In genomic region chr12:32757441-32758119, GRCm38 (mm10) we compare ENCODE assay signal across 10 mouse cellular contexts.
DNase-seq lines count a peak whose midpoint lies in the region; ATAC-seq and TF ChIP-seq lines count a peak whose summit lies in the region.
"Had no signal": no experiment of that assay in that cellular context is flagged by ENCODE, and none has a peak within 500 bp of the region (broad histone marks: within the 10 kb centered on the region; RNA-seq: fewer than 3 reads in every experiment).

No protein-coding gene starts in this region.

- no peak overlapping the region for H3K4me3 ChIP-seq in hindbrain, postnatal 0 days (ENCODE audit: low read length)
- H3K4me3 ChIP-seq in hindbrain, embryonic 11.5 days (ENCODE audit: low read depth, low read length), result no peak overlapping the region
- no peak overlapping the region for H3K4me3 ChIP-seq in intestine, embryonic 15.5 days (replicated peaks)
- H3K4me3 ChIP-seq in midbrain, embryonic 15.5 days, result no peak overlapping the region
- H3K4me3 ChIP-seq: myocyte had no signal

- no peaks in the 10 kb centered on the region for H3K27me3 ChIP-seq in hindbrain, postnatal 0 days (ENCODE audit: insufficient read depth, low read length)
- no peaks in the 10 kb centered on the region for H3K27me3 ChIP-seq in hindbrain, embryonic 11.5 days (ENCODE audit: control insufficient read depth, insufficient read depth, low read length)
- no peaks in the 10 kb centered on the region for H3K27me3 ChIP-seq in intestine, embryonic 15.5 days (replicated peaks)
- no peaks in the 10 kb centered on the region for H3K27me3 ChIP-seq in midbrain, embryonic 15.5 days (replicated peaks)

- peak; percentile 70 for DNase-seq in hindbrain, postnatal 0 days (ENCODE audit: low spot score)
- no peak for DNase-seq in hindbrain, embryonic 11.5 days (ENCODE audit: low spot score)
- peak; percentile 90 to 94 for DNase-seq in cerebellum, adult 18-20 months
- DNase-seq in frontal cortex, postnatal 10 days (ENCODE audit: low spot score in 2 of 2), result peak; percentile 21 to 27
- peak; percentile 39 for DNase-seq in lung, postnatal 10 days
- DNase-seq: thymus, postnatal 36 days had no signal

- no peaks in the 10 kb centered on the region for H3K9me3 ChIP-seq in hindbrain, postnatal 0 days (ENCODE audit: low read length)
- H3K9me3 ChIP-seq in hindbrain, embryonic 11.5 days (ENCODE audit: control insufficient read depth, low read length), result no peaks in the 10 kb centered on the region
- no peaks in the 10 kb centered on the region for H3K9me3 ChIP-seq in intestine, embryonic 15.5 days
- H3K9me3 ChIP-seq in midbrain, embryonic 15.5 days, result no peaks in the 10 kb centered on the region

- TF ChIP-seq CTCF in hindbrain, postnatal 0 days (IDR thresholded peaks at IDR 0.05; ENCODE audit: low read depth), result no peak

- 30% methylated on average over 2 of the region's 2 CpGs for WGBS in hindbrain, postnatal 0 days
- WGBS in hindbrain, embryonic 11.5 days, result 85% methylated on average over 2 of the region's 2 CpGs
- WGBS in intestine, embryonic 15.5 days, result 86% methylated on average over 2 of the region's 2 CpGs
- 71% methylated on average over 2 of the region's 2 CpGs for WGBS in midbrain, embryonic 15.5 days

- 0 out of 2 replicates have a peak, but pooled peaks have one; percentile 56 for ATAC-seq in hindbrain, postnatal 0 days
- ATAC-seq in hindbrain, embryonic 11.5 days (ENCODE audit: low FRiP score), result no peak
- no peak for ATAC-seq in activated CD4-positive, CD25-positive, alpha-beta regulatory T cell, adult 4 months
- ATAC-seq in intestine, embryonic 15.5 days, result no peak
- ATAC-seq in midbrain, embryonic 15.5 days (replicated peaks), result no peak

- H3K4me2 ChIP-seq in hindbrain, postnatal 0 days (ENCODE audit: low read depth, low read length), result no peak overlapping the region
- H3K4me2 ChIP-seq in hindbrain, embryonic 11.5 days (replicated peaks; ENCODE audit: low read depth, low read length), result no peak overlapping the region
- no peak overlapping the region for H3K4me2 ChIP-seq in intestine, embryonic 15.5 days (replicated peaks)
- H3K4me2 ChIP-seq in midbrain, embryonic 15.5 days, result no peak overlapping the region

- no peaks in the 10 kb centered on the region for H3K36me3 ChIP-seq in hindbrain, postnatal 0 days (ENCODE audit: insufficient read depth, low read length)
- no peaks in the 10 kb centered on the region for H3K36me3 ChIP-seq in hindbrain, embryonic 11.5 days (ENCODE audit: control insufficient read depth, insufficient read depth, low read length)
- H3K36me3 ChIP-seq in intestine, embryonic 15.5 days, result no peaks in the 10 kb centered on the region
- H3K36me3 ChIP-seq in midbrain, embryonic 15.5 days (replicated peaks), result no peaks in the 10 kb centered on the region

- no peak overlapping the region for H3K9ac ChIP-seq in hindbrain, postnatal 0 days (replicated peaks; ENCODE audit: low read length)
- H3K9ac ChIP-seq in hindbrain, embryonic 11.5 days (ENCODE audit: low read depth, low read length), result no peak overlapping the region
- H3K9ac ChIP-seq in intestine, embryonic 15.5 days, result no peak overlapping the region
- no peak overlapping the region for H3K9ac ChIP-seq in midbrain, embryonic 15.5 days

- H3K4me1 ChIP-seq in hindbrain, postnatal 0 days (ENCODE audit: insufficient read depth, low read length), result no peaks in the 10 kb centered on the region
- H3K4me1 ChIP-seq in hindbrain, embryonic 11.5 days (replicated peaks; ENCODE audit: control insufficient read depth, insufficient read depth, low read length), result no peaks in the 10 kb centered on the region
- H3K4me1 ChIP-seq in intestine, embryonic 15.5 days (replicated peaks), result no peaks in the 10 kb centered on the region
- no peaks in the 10 kb centered on the region for H3K4me1 ChIP-seq in midbrain, embryonic 15.5 days

- no peak overlapping the region for H3K27ac ChIP-seq in hindbrain, postnatal 0 days
- no peak overlapping the region for H3K27ac ChIP-seq in hindbrain, embryonic 11.5 days (ENCODE audit: low read depth, low read length)
- H3K27ac ChIP-seq in intestine, embryonic 15.5 days, result no peak overlapping the region
- no peak overlapping the region for H3K27ac ChIP-seq in midbrain, embryonic 15.5 days
